Mouse (Mus musculus): Measurements from ENCODE around the gene Veph1. TPM values are rescaled to one million over a fixed set of nuclear protein-coding genes. Genes with fewer than 3 reads are reported as not detected.

Veph1 gene
- polyA plus RNA-seq, 1 experiment from 2014 or later, result 0.77 TPM

- Histone ChIP-seq H3K27ac (replicated peaks; ENCODE audit: low read depth, low read length) (no peak overlapping the region), H3K36me3 (ENCODE audit: control insufficient read depth, insufficient read depth, low read length) (no peaks in the 10 kb centered on the region), H3K4me1 (ENCODE audit: control insufficient read depth, insufficient read depth, low read length) (no peaks in the 10 kb centered on the region), H3K4me3 (ENCODE audit: low read depth, low read length) (no peak overlapping the region), H3K9me3 (ENCODE audit: control insufficient read depth, low read length) (no peaks in the 10 kb centered on the region), H3K9ac (ENCODE audit: low read length) (no peak overlapping the region), H3K27me3 (ENCODE audit: control insufficient read depth, insufficient read depth, low read length) (no peaks in the 10 kb centered on the region), H3K4me2 (ENCODE audit: low read depth, severe bottlenecking) (no peak overlapping the region)
- DNase-seq (ENCODE audit: low spot score) (no peak), ATAC-seq (ENCODE audit: insufficient number of reproducible peaks, low FRiP score, low TSS enrichment, low read depth) (no peak)
- 63% methylated on average over 10 of the region's 10 CpGs for WGBS
Observed at GRCm38 (mm10) chr3:66050092-66050886, 246.3 kb downstream of the Veph1 start.

GRCm38 (mm10) chr3:66040857-66041494 is 255.7 kb downstream of the Veph1 start:
- peak; percentile 81 for ATAC-seq (ENCODE audit: insufficient number of reproducible peaks, low FRiP score, low TSS enrichment, low read depth)
- H3K27ac ChIP-seq (replicated peaks; ENCODE audit: low read depth, low read length), result no peak overlapping the region
- no peak for DNase-seq (ENCODE audit: low spot score)

GRCm38 (mm10) chr3:66035226-66035625 is 261.4 kb downstream of the Veph1 start:
- Histone ChIP-seq H3K9ac (ENCODE audit: low read length) (no peak overlapping the region), H3K4me2 (ENCODE audit: low read depth, severe bottlenecking) (no peak overlapping the region), H3K27me3 (ENCODE audit: control insufficient read depth, insufficient read depth, low read length) (no peaks in the 10 kb centered on the region), H3K4me1 (ENCODE audit: control insufficient read depth, insufficient read depth, low read length) (no peaks in the 10 kb centered on the region), H3K27ac (replicated peaks; ENCODE audit: low read depth, low read length) (no peak overlapping the region), H3K36me3 (ENCODE audit: control insufficient read depth, insufficient read depth, low read length) (no peaks in the 10 kb centered on the region), H3K4me3 (ENCODE audit: low read depth, low read length) (no peak overlapping the region), H3K9me3 (ENCODE audit: control insufficient read depth, low read length) (no peaks in the 10 kb centered on the region; the same call in 1 of the 2 replicates)
- ATAC-seq (ENCODE audit: insufficient number of reproducible peaks, low FRiP score, low TSS enrichment, low read depth) (no peak), DNase-seq (ENCODE audit: low spot score) (no peak)
- WGBS, result 89% methylated on average over 5 of the region's 5 CpGs

More at GRCm38 (mm10) chr3:66040857-66041494, 255.7 kb downstream of the Veph1 start:
- no peaks in the 10 kb centered on the region for H3K4me1 ChIP-seq (ENCODE audit: control insufficient read depth, insufficient read depth, low read length)
- H3K9ac ChIP-seq (ENCODE audit: low read length), result no peak overlapping the region
- H3K27me3 ChIP-seq (ENCODE audit: control insufficient read depth, insufficient read depth, low read length), result no peaks in the 10 kb centered on the region
- no peaks in the 10 kb centered on the region for H3K9me3 ChIP-seq (ENCODE audit: control insufficient read depth, low read length)
- H3K4me3 ChIP-seq (ENCODE audit: low read depth, low read length), result no peak overlapping the region
- no peak overlapping the region for H3K4me2 ChIP-seq (ENCODE audit: low read depth, severe bottlenecking)
- no peaks in the 10 kb centered on the region for H3K36me3 ChIP-seq (ENCODE audit: control insufficient read depth, insufficient read depth, low read length)
- 71% methylated on average over 5 of the region's 5 CpGs for WGBS

GRCm38 (mm10) chr3:66033346-66033745 is 263.3 kb downstream of the Veph1 start:
- no peaks in the 10 kb centered on the region for H3K27me3 ChIP-seq (ENCODE audit: control insufficient read depth, insufficient read depth, low read length)
- no peak overlapping the region for H3K4me3 ChIP-seq (ENCODE audit: low read depth, low read length)
- 86% methylated on average over 2 of the region's 2 CpGs for WGBS
- no peak overlapping the region for H3K27ac ChIP-seq (replicated peaks; ENCODE audit: low read depth, low read length)
- H3K36me3 ChIP-seq (ENCODE audit: control insufficient read depth, insufficient read depth, low read length), result no peaks in the 10 kb centered on the region
- H3K9me3 ChIP-seq (ENCODE audit: control insufficient read depth, low read length), result no peaks in the 10 kb centered on the region; the same call in 1 of the 2 replicates
- H3K4me1 ChIP-seq (ENCODE audit: control insufficient read depth, insufficient read depth, low read length), result no peaks in the 10 kb centered on the region
- ATAC-seq (ENCODE audit: insufficient number of reproducible peaks, low FRiP score, low TSS enrichment, low read depth) (no peak), DNase-seq (ENCODE audit: low spot score) (no peak)
- H3K4me2 ChIP-seq (ENCODE audit: low read depth, severe bottlenecking), result no peak overlapping the region
- no peak overlapping the region for H3K9ac ChIP-seq (ENCODE audit: low read length)

GRCm38 (mm10) chr3:66025454-66025853 is 271.2 kb downstream of the Veph1 start:
- Histone ChIP-seq H3K4me2 (ENCODE audit: low read depth, severe bottlenecking) (no peak overlapping the region), H3K9me3 (ENCODE audit: control insufficient read depth, low read length) (no peaks in the 10 kb centered on the region), H3K36me3 (ENCODE audit: control insufficient read depth, insufficient read depth, low read length) (no peaks in the 10 kb centered on the region), H3K9ac (ENCODE audit: low read length) (no peak overlapping the region), H3K4me1 (ENCODE audit: control insufficient read depth, insufficient read depth, low read length) (no peaks in the 10 kb centered on the region), H3K4me3 (ENCODE audit: low read depth, low read length) (no peak overlapping the region), H3K27ac (replicated peaks; ENCODE audit: low read depth, low read length) (no peak overlapping the region), H3K27me3 (ENCODE audit: control insufficient read depth, insufficient read depth, low read length) (no peaks in the 10 kb centered on the region)
- no peak for ATAC-seq (ENCODE audit: insufficient number of reproducible peaks, low FRiP score, low TSS enrichment, low read depth)
- 86% methylated on average over 3 of the region's 3 CpGs for WGBS
- no peak for DNase-seq (ENCODE audit: low spot score)

- no peaks in the 10 kb centered on the region for H3K9me3 ChIP-seq (ENCODE audit: control insufficient read depth, low read length)
- WGBS, result 39% methylated on average over 5 of the region's 5 CpGs
- no peak overlapping the region for H3K4me3 ChIP-seq (ENCODE audit: low read depth, low read length)
- no peak overlapping the region for H3K9ac ChIP-seq (ENCODE audit: low read length)
- DNase-seq (ENCODE audit: low spot score), result peak; percentile 27
- H3K27me3 ChIP-seq (ENCODE audit: control insufficient read depth, insufficient read depth, low read length), result no peaks in the 10 kb centered on the region
- peak; percentile 60; the same call in 1 of the 2 replicates for ATAC-seq (ENCODE audit: insufficient number of reproducible peaks, low FRiP score, low TSS enrichment, low read depth)
- no peaks in the 10 kb centered on the region for H3K36me3 ChIP-seq (ENCODE audit: control insufficient read depth, insufficient read depth, low read length)
- H3K27ac ChIP-seq (replicated peaks; ENCODE audit: low read depth, low read length), result no peak overlapping the region
- H3K4me1 ChIP-seq (ENCODE audit: control insufficient read depth, insufficient read depth, low read length), result no peaks in the 10 kb centered on the region
- no peak overlapping the region for H3K4me2 ChIP-seq (ENCODE audit: low read depth, severe bottlenecking)
Observed at GRCm38 (mm10) chr3:66024220-66024792, 272.3 kb downstream of the Veph1 start.

- Histone ChIP-seq H3K36me3 (ENCODE audit: control insufficient read depth, insufficient read depth, low read length) (no peaks in the 10 kb centered on the region), H3K9ac (ENCODE audit: low read length) (no peak overlapping the region), H3K9me3 (ENCODE audit: control insufficient read depth, low read length) (no peaks in the 10 kb centered on the region), H3K4me3 (ENCODE audit: low read depth, low read length) (no peak overlapping the region), H3K4me2 (ENCODE audit: low read depth, severe bottlenecking) (no peak overlapping the region), H3K27me3 (ENCODE audit: control insufficient read depth, insufficient read depth, low read length) (no peaks in the 10 kb centered on the region), H3K27ac (replicated peaks; ENCODE audit: low read depth, low read length) (no peak overlapping the region), H3K4me1 (ENCODE audit: control insufficient read depth, insufficient read depth, low read length) (no peaks in the 10 kb centered on the region)
- no peak for ATAC-seq (ENCODE audit: insufficient number of reproducible peaks, low FRiP score, low TSS enrichment, low read depth)
- no peak for DNase-seq (ENCODE audit: low spot score)
- WGBS, result 92% methylated on average over 5 of the region's 5 CpGs
Observed at GRCm38 (mm10) chr3:66019171-66019570, 277.5 kb downstream of the Veph1 start.

- ATAC-seq (ENCODE audit: insufficient number of reproducible peaks, low FRiP score, low TSS enrichment, low read depth), result no peak
- H3K27me3 ChIP-seq (ENCODE audit: control insufficient read depth, insufficient read depth, low read length), result no peaks in the 10 kb centered on the region
- no peak overlapping the region for H3K27ac ChIP-seq (replicated peaks; ENCODE audit: low read depth, low read length)
- no peaks in the 10 kb centered on the region for H3K9me3 ChIP-seq (ENCODE audit: control insufficient read depth, low read length)
- no peaks in the 10 kb centered on the region for H3K4me1 ChIP-seq (ENCODE audit: control insufficient read depth, insufficient read depth, low read length)
- no peaks in the 10 kb centered on the region for H3K36me3 ChIP-seq (ENCODE audit: control insufficient read depth, insufficient read depth, low read length)
- no peak overlapping the region for H3K4me3 ChIP-seq (ENCODE audit: low read depth, low read length)
- no peak overlapping the region for H3K9ac ChIP-seq (ENCODE audit: low read length)
- 82% methylated on average over 3 of the region's 3 CpGs for WGBS
- H3K4me2 ChIP-seq (ENCODE audit: low read depth, severe bottlenecking), result no peak overlapping the region
- DNase-seq (ENCODE audit: low spot score), result no peak
Observed at GRCm38 (mm10) chr3:66007632-66008401, 288.8 kb downstream of the Veph1 start.
